Mouse (Mus musculus): ENCODE measurements at regions not wholly inside any gene's neighbourhood (a gene's known extent, or its start where the extent isn't known, plus 50 kb on each side); places are given as distances from the start of the nearest gene placed in this dataset.

DNA sequence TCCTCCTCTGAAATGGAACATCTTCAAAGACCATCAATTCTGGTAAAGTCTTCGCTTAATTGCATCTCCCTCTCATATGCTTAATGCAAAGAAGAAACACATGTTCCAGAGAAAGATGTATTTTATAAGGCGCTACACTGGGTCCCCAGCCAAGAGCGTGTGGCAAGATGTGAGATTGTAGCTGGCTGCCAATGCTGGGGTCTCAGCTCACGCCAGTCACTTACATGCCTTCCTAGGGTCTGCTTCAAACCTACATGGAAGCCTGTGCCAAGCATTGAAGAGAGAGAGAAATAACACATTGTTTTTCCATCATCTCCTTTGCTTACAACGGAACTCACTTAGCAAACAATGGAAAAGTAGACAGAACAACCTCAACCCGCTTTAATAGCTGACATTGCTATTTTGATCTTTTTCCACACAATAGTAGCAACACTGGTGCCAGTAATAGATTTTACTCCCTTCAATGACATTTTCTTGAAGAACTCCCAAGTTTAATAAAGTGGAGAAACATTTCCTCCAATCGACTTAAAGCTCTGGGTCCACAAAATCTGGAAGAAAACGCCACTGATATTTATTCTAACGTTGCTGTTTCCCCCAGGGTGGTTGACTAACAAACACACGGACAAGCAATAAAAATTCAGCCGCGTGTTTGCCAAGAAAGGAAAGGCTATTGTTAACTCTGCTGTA, 195.1 kb downstream of the Spata18 start:
- Histone ChIP-seq H3K27me3 (ENCODE audit: control insufficient read depth, insufficient read depth, low read length) (no peaks in the 10 kb centered on the region; the same call in 1 of the 2 replicates), H3K9ac (ENCODE audit: low read depth, low read length) (no peak overlapping the region), H3K79me2 (ENCODE audit: control insufficient read depth, insufficient read depth, low read length) (no peaks in the 10 kb centered on the region), H3K4me3 (ENCODE audit: insufficient read depth, low read depth, low read length) (no peak overlapping the region), H3K36me3 (ENCODE audit: control insufficient read depth, insufficient read depth, low read length) (no peaks in the 10 kb centered on the region), H3K4me1 (ENCODE audit: control insufficient read depth, insufficient read depth, low read length) (no peaks in the 10 kb centered on the region), H3K27ac (replicated peaks; ENCODE audit: insufficient read depth, low read depth, low read length) (no peak overlapping the region)
- TF ChIP-seq POLR2A (IDR thresholded peaks at IDR 0.05; ENCODE audit: extremely low read depth, insufficient read depth, low read length) (no peak), CTCF (IDR thresholded peaks at IDR 0.05; ENCODE audit: low read depth, low read length) (no peak)
- DNase-seq (ENCODE audit: extremely low read depth, low read depth, low spot score), result no peak
- WGBS, result 77% methylated on average over 12 of the region's 12 CpGs

DNA sequence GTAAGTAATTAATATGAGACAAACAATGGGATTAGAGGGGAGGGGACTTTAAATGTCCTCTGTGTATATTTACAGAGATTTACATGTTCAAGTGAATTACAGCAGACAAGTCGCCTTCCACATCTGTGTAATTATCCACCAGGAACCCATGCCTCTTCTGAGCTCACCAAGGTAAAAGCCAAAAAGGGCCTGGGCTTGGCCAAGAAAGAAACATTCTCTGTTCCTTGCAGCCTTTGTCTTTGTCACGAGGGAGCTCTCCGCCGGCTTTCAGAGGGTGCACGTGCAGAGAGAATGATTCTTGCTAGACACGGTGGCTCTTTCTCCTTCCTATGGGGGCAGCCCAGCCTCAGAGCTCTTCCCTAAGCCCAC, 195.6 kb downstream of the Spata18 start:
- Histone ChIP-seq H3K4me1 (ENCODE audit: control insufficient read depth, insufficient read depth, low read length) (no peaks in the 10 kb centered on the region), H3K36me3 (ENCODE audit: control insufficient read depth, insufficient read depth, low read length) (no peaks in the 10 kb centered on the region), H3K9ac (ENCODE audit: low read depth, low read length) (no peak overlapping the region), H3K27me3 (ENCODE audit: control insufficient read depth, insufficient read depth, low read length) (no peaks in the 10 kb centered on the region; the same call in 1 of the 2 replicates), H3K79me2 (ENCODE audit: control insufficient read depth, insufficient read depth, low read length) (no peaks in the 10 kb centered on the region), H3K27ac (replicated peaks; ENCODE audit: insufficient read depth, low read depth, low read length) (no peak overlapping the region), H3K4me3 (ENCODE audit: insufficient read depth, low read depth, low read length) (no peak overlapping the region)
- 71% methylated on average over 6 of the region's 6 CpGs for WGBS
- TF ChIP-seq POLR2A (IDR thresholded peaks at IDR 0.05; ENCODE audit: extremely low read depth, insufficient read depth, low read length), result no peak
- DNase-seq (ENCODE audit: extremely low read depth, low read depth, low spot score), result no peak

DNA sequence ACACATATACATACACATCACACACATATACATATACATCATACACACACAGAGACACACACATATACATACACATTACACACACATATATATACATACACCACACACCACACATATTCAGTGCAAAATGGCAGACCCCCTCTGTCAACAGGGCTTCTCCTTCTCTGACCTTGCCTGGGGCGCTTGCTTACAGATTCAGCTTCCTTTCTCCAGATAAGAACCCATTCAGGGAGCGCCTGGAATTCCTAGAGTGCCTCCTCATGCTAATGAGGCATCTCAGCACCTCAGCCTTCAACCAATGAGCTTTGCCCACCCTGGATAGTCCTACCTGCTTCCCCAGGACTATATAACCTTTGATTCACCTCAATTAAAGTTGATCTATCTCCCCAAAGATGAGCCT, 200.3 kb downstream of the Spata18 start:
- Histone ChIP-seq H3K79me2 (ENCODE audit: control insufficient read depth, insufficient read depth, low read length) (no peaks in the 10 kb centered on the region), H3K4me3 (ENCODE audit: insufficient read depth, low read depth, low read length) (no peak overlapping the region), H3K36me3 (ENCODE audit: control insufficient read depth, insufficient read depth, low read length) (no peaks in the 10 kb centered on the region), H3K27ac (replicated peaks; ENCODE audit: insufficient read depth, low read depth, low read length) (no peak overlapping the region), H3K27me3 (ENCODE audit: control insufficient read depth, insufficient read depth, low read length) (no peaks in the 10 kb centered on the region; the same call in 1 of the 2 replicates), H3K4me1 (ENCODE audit: control insufficient read depth, insufficient read depth, low read length) (no peaks in the 10 kb centered on the region), H3K9ac (ENCODE audit: low read depth, low read length) (no peak overlapping the region)
- no peak for DNase-seq (ENCODE audit: extremely low read depth, low read depth, low spot score)
- 63% methylated on average over 2 of the region's 2 CpGs for WGBS
- TF ChIP-seq CTCF (IDR thresholded peaks at IDR 0.05; ENCODE audit: low read depth, low read length), result no peak
- no peak for TF ChIP-seq POLR2A (IDR thresholded peaks at IDR 0.05; ENCODE audit: extremely low read depth, insufficient read depth, low read length)

DNA sequence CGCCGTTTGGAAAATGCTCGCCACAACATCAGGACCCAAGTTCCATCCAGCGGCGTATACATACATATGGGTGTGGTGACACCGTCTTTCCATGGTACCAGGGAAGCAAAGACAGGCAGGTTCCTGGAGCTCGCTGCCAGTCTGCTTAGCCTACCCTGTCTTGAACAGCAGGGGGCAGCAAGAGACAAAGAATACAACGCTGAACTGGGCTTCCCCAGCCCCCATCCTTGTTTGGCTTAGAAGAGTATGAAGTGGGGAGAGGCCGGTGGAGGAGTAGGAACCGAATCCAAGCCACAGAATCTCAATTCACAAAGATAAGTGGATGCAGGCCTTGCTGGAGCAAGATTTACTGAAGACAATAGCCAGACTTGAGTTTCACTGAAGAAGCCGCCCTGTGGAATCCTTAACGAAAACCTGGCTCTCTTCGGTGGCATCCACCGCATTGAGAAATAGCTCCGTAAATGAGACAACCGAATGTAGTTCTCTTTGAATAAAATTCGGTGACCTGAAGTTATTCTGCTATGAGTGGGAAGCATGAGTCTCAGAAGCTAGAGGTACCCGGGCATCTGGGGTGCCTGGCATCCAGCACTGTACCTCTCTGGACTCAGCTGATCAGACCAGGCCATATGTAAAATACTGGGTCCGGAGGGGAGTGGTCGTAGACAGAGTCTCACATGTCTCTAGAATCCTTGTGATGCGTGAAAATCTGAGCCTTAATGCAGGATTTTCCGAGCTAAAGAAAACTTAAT, 203.0 kb downstream of the Spata18 start:
- no peak overlapping the region for H3K4me3 ChIP-seq (ENCODE audit: insufficient read depth, low read depth, low read length)
- H3K27ac ChIP-seq (replicated peaks; ENCODE audit: insufficient read depth, low read depth, low read length), result no peak overlapping the region
- H3K9ac ChIP-seq (ENCODE audit: low read depth, low read length), result no peak overlapping the region
- no peaks in the 10 kb centered on the region for H3K27me3 ChIP-seq (ENCODE audit: control insufficient read depth, insufficient read depth, low read length)
- H3K4me1 ChIP-seq (ENCODE audit: control insufficient read depth, insufficient read depth, low read length), result no peaks in the 10 kb centered on the region
- TF ChIP-seq POLR2A (IDR thresholded peaks at IDR 0.05; ENCODE audit: extremely low read depth, insufficient read depth, low read length) (no peak), CTCF (IDR thresholded peaks at IDR 0.05; ENCODE audit: low read depth, low read length) (peak; percentile 80)
- WGBS, result 46% methylated on average over 22 of the region's 22 CpGs
- no peaks in the 10 kb centered on the region for H3K79me2 ChIP-seq (ENCODE audit: control insufficient read depth, insufficient read depth, low read length)
- H3K36me3 ChIP-seq (ENCODE audit: control insufficient read depth, insufficient read depth, low read length), result no peaks in the 10 kb centered on the region
- peak; percentile 21 for DNase-seq (ENCODE audit: extremely low read depth, low read depth, low spot score)

DNA sequence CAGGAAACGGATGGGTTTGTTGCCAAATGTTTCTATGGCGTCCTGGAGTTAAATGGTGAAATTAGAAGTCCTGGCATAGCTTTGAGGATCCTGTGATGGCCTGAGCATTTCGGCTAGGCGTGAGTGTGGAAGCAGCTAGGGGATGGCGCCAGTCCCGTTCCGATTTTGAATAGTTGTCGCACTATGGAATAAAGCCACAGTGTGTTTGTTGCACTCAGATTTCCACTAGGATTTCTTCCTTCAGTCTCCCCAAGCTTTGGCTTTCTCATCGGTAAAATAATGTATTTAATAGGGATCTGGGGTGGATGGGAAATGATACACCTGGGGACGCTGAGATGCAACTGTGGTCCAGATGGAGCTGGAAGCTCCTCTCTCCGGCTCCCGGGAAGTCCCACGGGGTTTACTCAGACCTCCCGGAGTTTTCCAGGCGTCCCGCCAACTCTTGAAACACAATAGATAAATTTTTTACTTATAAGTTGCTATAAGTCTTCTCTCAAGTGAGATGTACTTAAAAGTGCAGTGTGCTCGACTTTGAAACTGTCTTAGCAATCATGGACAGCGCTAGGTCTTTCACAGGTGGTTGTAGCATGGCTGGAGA, 203.7 kb downstream of the Spata18 start:
- no peak overlapping the region for H3K4me3 ChIP-seq (ENCODE audit: insufficient read depth, low read depth, low read length)
- DNase-seq (ENCODE audit: extremely low read depth, low read depth, low spot score), result no peak
- WGBS, result 78% methylated on average over 18 of the region's 18 CpGs
- H3K79me2 ChIP-seq (ENCODE audit: control insufficient read depth, insufficient read depth, low read length), result no peaks in the 10 kb centered on the region
- no peaks in the 10 kb centered on the region for H3K4me1 ChIP-seq (ENCODE audit: control insufficient read depth, insufficient read depth, low read length)
- no peak overlapping the region for H3K9ac ChIP-seq (ENCODE audit: low read depth, low read length)
- H3K27ac ChIP-seq (replicated peaks; ENCODE audit: insufficient read depth, low read depth, low read length), result no peak overlapping the region
- H3K27me3 ChIP-seq (ENCODE audit: control insufficient read depth, insufficient read depth, low read length), result no peaks in the 10 kb centered on the region
- no peak for TF ChIP-seq CTCF (IDR thresholded peaks at IDR 0.05; ENCODE audit: low read depth, low read length)
- TF ChIP-seq POLR2A (IDR thresholded peaks at IDR 0.05; ENCODE audit: extremely low read depth, insufficient read depth, low read length), result no peak
- H3K36me3 ChIP-seq (ENCODE audit: control insufficient read depth, insufficient read depth, low read length), result no peaks in the 10 kb centered on the region

DNA sequence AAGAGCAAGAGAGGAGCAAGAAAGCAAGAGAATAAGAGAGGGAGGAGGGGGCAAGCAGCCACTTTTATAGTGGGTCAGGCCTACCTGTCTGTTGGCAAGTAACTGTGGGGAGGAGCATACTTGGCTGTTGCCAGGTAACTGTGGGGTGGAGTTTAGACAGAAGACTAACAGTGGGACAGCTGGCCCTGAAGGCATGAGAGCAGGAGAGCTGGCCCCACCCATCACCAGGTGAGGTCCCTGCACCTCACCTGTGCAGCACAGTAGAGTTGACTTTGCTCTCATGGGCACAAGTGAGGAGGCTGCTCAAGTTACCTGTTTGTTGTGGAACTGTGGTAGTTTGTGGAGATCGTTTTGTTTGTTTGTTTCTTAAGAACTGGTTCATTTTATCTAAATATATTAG, 208.1 kb downstream of the Spata18 start:
- no peaks in the 10 kb centered on the region for H3K4me1 ChIP-seq (ENCODE audit: control insufficient read depth, insufficient read depth, low read length)
- H3K9ac ChIP-seq (ENCODE audit: low read depth, low read length), result no peak overlapping the region
- H3K36me3 ChIP-seq (ENCODE audit: control insufficient read depth, insufficient read depth, low read length), result no peaks in the 10 kb centered on the region
- no peak for DNase-seq (ENCODE audit: extremely low read depth, low read depth, low spot score)
- TF ChIP-seq CTCF (IDR thresholded peaks at IDR 0.05; ENCODE audit: low read depth, low read length) (no peak), POLR2A (IDR thresholded peaks at IDR 0.05; ENCODE audit: extremely low read depth, insufficient read depth, low read length) (no peak)
- no peak overlapping the region for H3K4me3 ChIP-seq (ENCODE audit: insufficient read depth, low read depth, low read length)
- H3K27me3 ChIP-seq (ENCODE audit: control insufficient read depth, insufficient read depth, low read length), result no peaks in the 10 kb centered on the region
- 73% methylated on average over 1 of the region's 1 CpGs for WGBS
- H3K79me2 ChIP-seq (ENCODE audit: control insufficient read depth, insufficient read depth, low read length), result no peaks in the 10 kb centered on the region
- H3K27ac ChIP-seq (replicated peaks; ENCODE audit: insufficient read depth, low read depth, low read length), result no peak overlapping the region

All from liver, adult 2 months (tissue).